Mouse (Mus musculus) embryonic facial prominence, embryonic 15.5 days (tissue): ENCODE data around the gene Ryr2. TPM values are rescaled to one million over a fixed set of nuclear protein-coding genes. Genes with fewer than 3 reads are reported as not detected.
"Not testable (repeated sequence)": the region's sequence is repeated elsewhere in the genome, so short reads cannot be mapped to it uniquely, and the experiment has no call there.

Source experiments
- ATAC-seq: fragments of 200-750 bp; cut with Nextera tagmentation; 2 replicates; pipeline ENCODE4 v1.8.0; 2017; ENCODE audit warnings: low read depth, moderate TSS enrichment; ENCODE audit not compliant: insufficient number of reproducible peaks, low FRiP score, low TSS enrichment
- H3K27ac ChIP-seq: fragments of 300-500 bp; sonication (generic); replicated peaks from 2 replicates; pipeline ENCODE4 v1.5.1; 2015; ENCODE audit warnings: mild to moderate bottlenecking, inconsistent platforms
- H3K27me3 ChIP-seq: fragments of 300-500 bp; sonication (generic); 2 replicates; pipeline ENCODE4 v1.6.1; 2015; ENCODE audit warnings: inconsistent platforms
- H3K36me3 ChIP-seq: fragments of 300-500 bp; sonication (generic); 2 replicates; pipeline ENCODE4 v1.6.1; 2015; ENCODE audit warnings: mild to moderate bottlenecking, inconsistent platforms
- H3K4me1 ChIP-seq: fragments of 300-500 bp; sonication (generic); 2 replicates; pipeline ENCODE4 v1.6.1; 2015; ENCODE audit warnings: inconsistent platforms
- H3K4me2 ChIP-seq: fragments of 300-500 bp; sonication (generic); replicated peaks from 2 replicates; pipeline ENCODE4 v1.6.1; 2015; ENCODE audit warnings: mild to moderate bottlenecking, inconsistent platforms
- H3K4me3 ChIP-seq: fragments of 300-500 bp; sonication (generic); replicated peaks from 2 replicates; pipeline ENCODE4 v1.5.1; 2015; ENCODE audit warnings: mild to moderate bottlenecking, inconsistent platforms
- H3K9ac ChIP-seq: fragments of 300-500 bp; sonication (generic); 2 replicates; pipeline ENCODE4 v1.6.1; 2015; ENCODE audit warnings: inconsistent platforms
- H3K9me3 ChIP-seq: fragments of 300-500 bp; sonication (generic); replicated peaks from 2 replicates; pipeline ENCODE4 v1.6.1; 2016; ENCODE audit warnings: inconsistent platforms
- WGBS: fragments of 180-500 bp; shearing (Covaris S2); methylation state at CpG from one replicate; pipeline ENCODE4 v1.1.7; 2015; 5-methylcytosine and 5-hydroxymethylcytosine counted together
- polyA plus RNA-seq: library from polyadenylated mRNA; unstranded; fragments of >200 nt; fragmentation: Nextera tagmentation; extraction: Ambion mirVana; gene quantifications from 2 replicates; pipeline ENCODE4 v1.2.1, GENCODE M21; 2015

The Ryr2 gene
- polyA plus RNA-seq, 1 experiment from 2014 or later: 0.56 TPM

DNA sequence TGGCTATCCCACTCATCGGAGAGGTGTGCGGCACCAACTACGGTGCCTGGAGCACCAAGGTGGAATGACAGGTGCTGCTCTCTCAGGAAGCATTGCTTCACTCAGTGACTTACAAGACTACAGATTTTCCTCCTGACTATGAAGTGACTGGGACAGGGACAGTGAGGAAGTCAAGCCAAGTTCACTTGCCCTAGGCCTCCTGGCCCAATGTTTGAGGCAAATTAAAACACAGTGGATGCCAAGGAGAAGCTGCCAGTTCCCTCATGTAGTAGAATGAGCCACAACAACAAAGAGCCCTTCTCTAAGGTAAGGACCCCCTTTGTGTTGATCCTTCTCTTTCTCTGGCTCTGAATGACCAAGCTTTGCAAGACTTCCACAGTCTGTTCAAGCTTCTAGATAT is 121.7 kb downstream of the Ryr2 start:
- no peak overlapping the region for H3K4me3 ChIP-seq
- no peaks in the 10 kb centered on the region for H3K9me3 ChIP-seq
- ATAC-seq: no peak
- no peaks in the 10 kb centered on the region for H3K36me3 ChIP-seq
- no peak overlapping the region for H3K4me2 ChIP-seq
- no peaks in the 10 kb centered on the region for H3K27me3 ChIP-seq
- no peak overlapping the region for H3K9ac ChIP-seq
- H3K4me1 ChIP-seq: no peaks in the 10 kb centered on the region
- 96% methylated on average over 3 of the region's 3 CpGs for WGBS
- H3K27ac ChIP-seq: no peak overlapping the region

DNA sequence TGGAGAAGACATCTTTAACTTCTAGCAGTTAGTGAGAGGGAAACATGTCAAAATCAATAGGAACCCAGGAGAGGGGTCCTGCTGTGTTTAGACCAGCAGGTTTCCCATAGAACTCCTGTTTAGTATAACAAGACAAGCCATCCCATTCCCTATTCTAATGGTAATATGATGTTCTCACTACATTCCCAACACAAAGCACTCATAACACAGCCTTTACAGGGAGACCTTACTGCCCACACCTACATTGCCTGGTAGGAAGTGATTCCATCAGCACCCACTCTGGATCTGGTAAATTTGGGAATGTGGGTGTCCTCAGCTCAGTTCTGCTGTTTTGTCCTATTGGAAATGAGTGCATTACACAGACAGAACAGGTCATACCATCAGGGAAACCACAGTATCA is 127.7 kb downstream of the Ryr2 start:
- no peak overlapping the region for H3K4me3 ChIP-seq
- ATAC-seq: no peak
- H3K9me3 ChIP-seq: no peaks in the 10 kb centered on the region

DNA sequence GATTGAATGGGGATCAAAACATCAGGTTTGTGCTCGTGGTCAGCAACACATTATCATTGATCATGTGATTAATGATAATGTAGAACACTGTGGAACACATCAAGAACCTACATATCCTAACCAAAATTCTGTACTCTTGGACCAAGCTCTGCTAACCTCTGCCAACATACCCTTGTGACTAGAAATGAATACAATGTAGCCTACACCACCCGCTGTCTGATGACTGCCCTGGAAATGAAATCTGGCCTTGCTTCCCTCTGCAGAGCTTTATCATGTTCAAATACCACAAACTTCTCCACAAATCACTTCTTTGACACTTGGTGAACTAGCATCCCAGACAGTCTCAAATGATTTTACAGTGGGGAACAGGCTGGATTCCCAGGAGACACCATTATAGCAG is 128.4 kb downstream of the Ryr2 start:
- H3K4me1 ChIP-seq: no peaks in the 10 kb centered on the region
- no peak overlapping the region for H3K4me3 ChIP-seq
- H3K36me3 ChIP-seq: no peaks in the 10 kb centered on the region
- H3K27ac ChIP-seq: no peak overlapping the region
- H3K9me3 ChIP-seq: no peaks in the 10 kb centered on the region
- 80% methylated on average over 2 of the region's 2 CpGs for whole genome bisulfite sequencing
- H3K4me2 ChIP-seq: no peak overlapping the region
- no peaks in the 10 kb centered on the region for H3K27me3 ChIP-seq
- no peak overlapping the region for H3K9ac ChIP-seq
- ATAC-seq: no peak

More for the DNA sequence above, 127.7 kb downstream of the Ryr2 start:
- no peaks in the 10 kb centered on the region for H3K4me1 ChIP-seq
- no peaks in the 10 kb centered on the region for H3K27me3 ChIP-seq
- H3K4me2 ChIP-seq: no peak overlapping the region
- no peak overlapping the region for H3K9ac ChIP-seq
- no peak overlapping the region for H3K27ac ChIP-seq
- H3K36me3 ChIP-seq: no peaks in the 10 kb centered on the region

DNA sequence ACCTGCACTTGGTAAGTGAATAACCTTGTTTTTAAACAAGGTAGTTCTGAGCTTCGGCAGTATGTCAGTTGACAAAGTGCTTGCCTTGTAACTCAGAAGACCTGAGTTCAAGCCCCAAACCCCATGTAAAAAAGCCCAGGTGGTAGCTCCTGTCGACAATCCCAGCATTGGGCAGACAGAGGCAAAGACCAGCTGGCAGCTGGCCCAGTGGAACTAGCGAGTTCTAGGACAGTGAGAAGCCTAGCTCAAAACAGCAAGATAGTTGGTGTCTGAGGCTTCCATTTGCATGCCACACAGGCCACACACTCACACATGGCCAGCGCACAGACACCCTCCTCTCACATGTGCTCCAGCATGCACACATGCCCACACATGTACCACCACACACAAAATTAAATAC is 129.1 kb downstream of the Ryr2 start:
- H3K9me3 ChIP-seq: no peaks in the 10 kb centered on the region
- no peak overlapping the region for H3K4me3 ChIP-seq
- no peak overlapping the region for H3K27ac ChIP-seq
- no peaks in the 10 kb centered on the region for H3K4me1 ChIP-seq
- 75% methylated on average over 4 of the region's 4 CpGs for WGBS
- H3K27me3 ChIP-seq: no peaks in the 10 kb centered on the region
- no peak overlapping the region for H3K9ac ChIP-seq
- H3K36me3 ChIP-seq: no peaks in the 10 kb centered on the region
- no peak overlapping the region for H3K4me2 ChIP-seq
- no peak for ATAC-seq

DNA sequence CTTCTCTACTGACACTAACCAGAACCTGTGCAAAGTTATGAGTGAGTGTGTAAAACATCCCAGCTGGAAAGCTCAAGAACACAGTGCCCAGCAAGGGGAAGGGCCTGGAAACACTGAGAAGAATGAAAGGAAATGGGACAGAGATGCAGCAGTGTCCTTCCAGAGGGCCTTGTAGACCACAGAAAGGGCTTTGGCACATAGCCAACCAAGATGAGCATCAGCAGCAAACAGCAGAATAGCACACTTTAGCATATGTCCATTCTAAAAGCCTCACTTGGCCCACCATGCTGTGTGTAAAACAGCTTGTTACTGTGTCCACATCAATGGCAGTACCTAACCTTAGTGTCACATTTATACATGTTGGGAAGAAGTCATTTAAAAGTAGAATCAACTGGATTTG is 142.4 kb downstream of the Ryr2 start:
- no peak overlapping the region for H3K4me2 ChIP-seq
- no peaks in the 10 kb centered on the region for H3K36me3 ChIP-seq
- H3K9me3 ChIP-seq: no peaks in the 10 kb centered on the region
- no peak overlapping the region for H3K9ac ChIP-seq
- no peak overlapping the region for H3K27ac ChIP-seq
- no peak for ATAC-seq
- no peak overlapping the region for H3K4me3 ChIP-seq
- no peaks in the 10 kb centered on the region for H3K4me1 ChIP-seq
- no peaks in the 10 kb centered on the region for H3K27me3 ChIP-seq

DNA sequence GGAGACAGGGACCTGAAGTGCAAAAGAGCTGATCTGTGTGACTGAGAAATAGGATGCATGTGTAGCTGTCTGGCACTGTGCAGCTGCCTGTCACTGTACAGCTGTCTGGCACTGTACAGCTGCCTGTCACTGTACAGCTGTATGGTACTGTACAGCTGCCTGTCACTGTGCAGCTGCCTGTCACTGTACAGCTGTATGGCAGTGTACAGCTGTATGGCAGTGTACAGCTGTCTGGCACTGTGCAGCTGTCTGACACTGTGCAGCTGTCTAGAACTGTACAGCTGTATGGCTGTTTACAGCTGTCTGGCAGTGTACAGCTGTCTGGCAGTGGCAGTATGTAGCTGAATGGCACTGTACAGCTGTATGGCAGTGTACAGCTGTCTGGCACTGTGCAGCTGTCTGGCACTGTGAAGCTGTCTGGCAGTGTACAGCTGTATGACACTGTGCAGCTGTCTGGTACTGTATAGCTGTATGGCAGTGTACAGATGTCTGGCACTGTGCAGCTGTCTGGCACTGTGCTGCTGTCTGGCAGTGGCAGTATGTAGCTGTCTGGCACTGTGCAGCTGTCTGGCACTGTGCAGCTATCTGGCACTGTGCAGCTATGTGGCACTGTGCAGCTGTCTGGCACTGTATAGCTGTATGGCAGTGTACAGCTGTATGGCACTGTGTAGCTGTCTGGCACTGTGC is 147.1 kb downstream of the Ryr2 start:
- Histone ChIP-seq H3K4me2 (no peak overlapping the region), H3K9me3 (no peaks in the 10 kb centered on the region), H3K27ac (no peak overlapping the region), H3K9ac (no peak overlapping the region), H3K27me3 (no peaks in the 10 kb centered on the region), H3K4me3 (no peak overlapping the region), H3K36me3 (no peaks in the 10 kb centered on the region), H3K4me1 (no peaks in the 10 kb centered on the region)
- ATAC-seq: peak; percentile 39; the same call in 1 of the 2 replicates

DNA sequence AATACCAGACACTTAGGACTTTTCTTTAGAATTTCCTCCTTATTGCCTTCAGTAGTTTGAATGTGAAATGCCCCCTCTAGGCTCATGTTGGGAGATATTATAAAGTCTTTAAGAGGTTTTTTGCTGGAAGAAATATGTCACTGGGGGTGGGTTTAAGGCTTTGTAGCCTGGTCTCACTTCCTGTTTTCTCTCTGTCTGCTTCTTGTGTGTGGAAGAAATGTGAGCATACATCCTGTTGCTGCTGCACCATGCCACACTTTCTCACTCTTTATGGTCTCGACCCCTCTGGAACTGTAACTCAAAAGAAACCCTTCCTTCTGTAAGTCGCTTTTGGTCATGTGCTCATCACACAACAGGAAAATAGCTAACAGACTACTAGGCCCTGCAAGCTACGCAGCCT is 147.9 kb downstream of the Ryr2 start:
- WGBS: 65% methylated on average over 3 of the region's 3 CpGs
- no peak overlapping the region for H3K4me2 ChIP-seq
- no peaks in the 10 kb centered on the region for H3K4me1 ChIP-seq
- no peak overlapping the region for H3K27ac ChIP-seq
- H3K9ac ChIP-seq: no peak overlapping the region
- no peak overlapping the region for H3K4me3 ChIP-seq
- no peak for ATAC-seq
- no peaks in the 10 kb centered on the region for H3K27me3 ChIP-seq
- no peaks in the 10 kb centered on the region for H3K9me3 ChIP-seq
- no peaks in the 10 kb centered on the region for H3K36me3 ChIP-seq

DNA sequence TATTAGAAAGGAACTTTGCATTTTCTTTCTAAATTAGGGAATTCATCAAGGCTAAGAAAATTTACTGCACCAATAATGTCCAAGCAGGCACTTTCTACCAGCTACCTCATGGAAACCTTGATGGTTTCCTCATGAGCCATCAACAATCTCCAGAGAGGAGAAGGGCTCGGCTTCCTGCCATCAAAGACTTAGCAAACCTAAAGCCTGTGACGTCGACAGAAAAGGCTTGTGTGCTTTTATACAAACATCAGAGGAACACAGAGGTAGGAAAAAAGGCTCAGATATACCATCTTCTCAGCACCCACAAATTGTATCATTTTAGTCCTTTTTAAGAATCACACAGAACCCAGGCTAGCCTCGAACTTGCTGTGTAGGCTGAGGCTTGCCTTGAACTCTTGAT is 148.5 kb downstream of the Ryr2 start:
- Histone ChIP-seq H3K36me3 (no peaks in the 10 kb centered on the region), H3K4me1 (no peaks in the 10 kb centered on the region), H3K27me3 (no peaks in the 10 kb centered on the region), H3K4me3 (no peak overlapping the region), H3K4me2 (no peak overlapping the region), H3K9ac (no peak overlapping the region), H3K27ac (no peak overlapping the region), H3K9me3 (no peaks in the 10 kb centered on the region)
- 73% methylated on average over 4 of the region's 4 CpGs for WGBS
- ATAC-seq: no peak

DNA sequence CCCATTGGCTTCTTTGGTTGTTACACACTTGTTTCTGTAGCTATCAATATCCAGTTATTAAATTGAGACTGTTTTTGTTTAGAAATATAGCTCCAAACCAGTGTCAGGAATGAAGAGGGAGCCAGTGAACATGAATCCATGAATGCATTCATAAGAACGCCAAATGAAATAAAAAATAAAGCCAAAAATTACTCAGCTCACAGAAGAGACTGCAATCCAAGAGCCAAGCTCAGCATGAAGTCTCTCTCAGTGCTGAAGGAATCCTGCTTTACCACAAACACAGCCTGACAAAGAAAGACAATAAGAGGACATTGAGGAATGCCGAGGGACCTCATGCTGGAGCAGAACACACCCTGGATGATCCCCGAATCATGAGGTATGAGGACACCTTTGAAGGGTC is 154.8 kb downstream of the Ryr2 start:
- Histone ChIP-seq H3K9me3 (no peaks in the 10 kb centered on the region), H3K27ac (no peak overlapping the region), H3K4me1 (no peaks in the 10 kb centered on the region), H3K9ac (no peak overlapping the region), H3K27me3 (no peaks in the 10 kb centered on the region), H3K36me3 (no peaks in the 10 kb centered on the region), H3K4me2 (no peak overlapping the region), H3K4me3 (no peak overlapping the region)
- no peak for ATAC-seq
- 69% methylated on average over 3 of the region's 3 CpGs for WGBS

DNA sequence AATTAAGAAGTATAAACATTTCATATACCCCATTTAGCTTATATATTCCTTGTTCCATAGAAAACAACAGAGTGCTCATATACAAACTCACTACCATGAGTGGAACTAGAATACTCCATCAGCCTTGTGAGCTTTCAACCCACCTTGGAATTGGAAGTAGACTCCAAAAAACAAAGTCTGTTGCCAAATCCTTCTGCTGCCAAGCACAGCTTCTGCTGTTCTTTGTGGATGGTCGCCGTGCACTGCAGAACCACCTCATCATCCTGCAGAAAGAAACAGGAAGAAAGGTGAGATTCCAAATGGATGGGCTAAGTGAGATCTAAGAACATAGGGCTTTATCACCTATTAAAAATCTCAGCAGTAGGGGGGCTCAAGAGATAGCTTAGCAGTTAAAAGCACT is 161.0 kb downstream of the Ryr2 start:
- H3K4me2 ChIP-seq: no peak overlapping the region
- WGBS: 98% methylated on average over 2 of the region's 2 CpGs
- no peak overlapping the region for H3K27ac ChIP-seq
- H3K36me3 ChIP-seq: no peaks in the 10 kb centered on the region
- no peaks in the 10 kb centered on the region for H3K27me3 ChIP-seq
- no peak overlapping the region for H3K9ac ChIP-seq
- no peak for ATAC-seq
- no peak overlapping the region for H3K4me3 ChIP-seq
- H3K9me3 ChIP-seq: no peaks in the 10 kb centered on the region
- no peaks in the 10 kb centered on the region for H3K4me1 ChIP-seq

DNA sequence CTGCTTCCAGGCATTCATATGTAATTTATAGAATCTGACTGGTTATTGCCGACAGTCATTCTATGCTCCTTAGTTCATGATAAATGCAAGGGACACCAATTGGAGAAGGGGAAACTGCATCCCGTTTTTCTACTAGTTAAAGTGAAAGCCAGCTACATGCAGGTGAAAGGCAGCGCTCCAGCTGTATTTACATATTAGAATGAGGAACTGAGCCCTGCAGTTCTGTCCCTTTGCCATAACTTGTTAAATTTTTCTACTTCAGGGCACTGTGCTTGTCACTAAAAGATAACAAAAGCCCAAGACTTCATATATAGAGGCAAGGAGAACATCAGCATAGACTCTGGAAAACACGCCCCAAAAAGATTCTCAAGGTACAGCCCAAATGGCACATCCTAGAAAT is 165.0 kb downstream of the Ryr2 start:
- 67% methylated on average over 4 of the region's 4 CpGs for WGBS
- Histone ChIP-seq H3K27me3 (no peaks in the 10 kb centered on the region), H3K4me3 (no peak overlapping the region), H3K4me1 (no peaks in the 10 kb centered on the region), H3K9ac (no peak overlapping the region), H3K4me2 (no peak overlapping the region), H3K27ac (no peak overlapping the region), H3K9me3 (no peaks in the 10 kb centered on the region), H3K36me3 (no peaks in the 10 kb centered on the region)
- ATAC-seq: no peak

DNA sequence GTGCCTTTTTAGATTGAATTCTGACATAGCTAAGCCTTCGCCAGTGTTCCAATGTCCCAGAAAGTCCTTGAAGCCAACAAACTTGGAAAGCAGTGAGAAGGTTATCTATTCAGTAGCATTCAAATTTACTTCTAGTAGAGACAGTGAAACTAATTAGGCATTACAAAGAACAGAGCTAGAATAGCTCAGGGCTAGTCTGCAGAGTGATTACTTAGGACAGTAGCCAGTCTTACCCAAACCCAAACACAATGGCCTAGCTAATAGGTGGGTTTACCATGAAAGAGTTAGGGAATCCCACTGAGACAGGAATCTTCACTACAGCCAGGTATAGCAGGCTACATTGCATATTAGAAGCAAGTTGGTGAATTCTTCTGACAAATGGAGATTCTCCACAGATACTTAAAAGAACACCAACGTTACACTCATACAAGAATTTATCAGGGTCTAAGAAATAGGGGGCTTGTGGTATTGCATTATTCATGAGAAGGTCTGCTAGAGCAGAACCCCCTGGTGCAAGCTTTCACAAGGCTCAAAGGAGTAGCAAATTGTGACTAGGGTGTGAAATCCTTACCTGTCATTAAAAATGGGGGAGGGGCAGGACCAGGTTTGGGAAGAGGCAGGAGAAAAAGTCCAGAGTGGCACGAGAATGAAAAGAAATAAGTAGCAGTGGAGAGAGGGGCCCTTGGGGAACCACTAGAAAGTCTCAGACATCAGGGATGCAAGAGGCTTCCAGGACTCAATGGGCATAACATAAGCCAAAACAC is 172.3 kb downstream of the Ryr2 start:
- not testable (repeated sequence) for H3K4me2 ChIP-seq, H3K27ac ChIP-seq, H3K27me3 ChIP-seq, H3K36me3 ChIP-seq, H3K4me1 ChIP-seq, H3K9ac ChIP-seq, H3K4me3 ChIP-seq, ATAC-seq, H3K9me3 ChIP-seq
- WGBS: 58% methylated on average over 3 of the region's 3 CpGs
